Mouse (Mus musculus): ENCODE measurements around the gene Dock9. TPM values are rescaled to one million over a fixed set of nuclear protein-coding genes. Genes with fewer than 3 reads are reported as not detected.
"Not testable (repeated sequence)": the region's sequence is repeated elsewhere in the genome, so short reads cannot be mapped to it uniquely, and the experiment has no call there.

Dock9 gene
- polyA plus RNA-seq, 1 experiment from 2014 or later: 5.5 TPM

GRCm38 (mm10) chr14:121634093-121634735, 163.4 kb downstream of the Dock9 start:
- Histone ChIP-seq H3K4me3 (no peak overlapping the region), H3K9ac (no peak overlapping the region), H3K36me3 (peaks cover 12% of the 10 kb centered on the region), H3K4me1 (0 out of 2 replicates have a peak, but pooled peaks cover 9% of the 10 kb centered on the region), H3K4me2 (no peak overlapping the region), H3K9me3 (no peaks in the 10 kb centered on the region), H3K27me3 (no peaks in the 10 kb centered on the region), H3K27ac (no peak overlapping the region; the same call in 1 of the 2 replicates)
- no peak for ATAC-seq (ENCODE audit: insufficient number of reproducible peaks, insufficient read depth, low FRiP score, low TSS enrichment, low read depth)
- WGBS: 77% methylated on average over 14 of the region's 14 CpGs

- H3K9me3 ChIP-seq: no peaks in the 10 kb centered on the region
- H3K36me3 ChIP-seq: peaks cover 1% of the 10 kb centered on the region; the same call in 1 of the 2 replicates
- no peak overlapping the region for H3K4me3 ChIP-seq
- H3K4me1 ChIP-seq: 0 out of 2 replicates have a peak, but pooled peaks cover 9% of the 10 kb centered on the region
- H3K27me3 ChIP-seq: no peaks in the 10 kb centered on the region
- 94% methylated on average over 8 of the region's 8 CpGs for WGBS
- H3K9ac ChIP-seq: no peak overlapping the region
- no peak for ATAC-seq (ENCODE audit: insufficient number of reproducible peaks, insufficient read depth, low FRiP score, low TSS enrichment, low read depth)
- H3K27ac ChIP-seq: no peak overlapping the region
- H3K4me2 ChIP-seq: no peak overlapping the region
These were observed 165.7 kb downstream of the Dock9 start for GRCm38 (mm10) chr14:121631934-121632333.

GRCm38 (mm10) chr14:121626741-121627140, 170.9 kb downstream of the Dock9 start:
- Histone ChIP-seq H3K36me3 (0 out of 2 replicates have a peak, but pooled peaks cover 5% of the 10 kb centered on the region), H3K9ac (no peak overlapping the region), H3K4me1 (peaks cover 16% of the 10 kb centered on the region; the same call in 1 of the 2 replicates), H3K4me2 (no peak overlapping the region), H3K4me3 (no peak overlapping the region), H3K27me3 (no peaks in the 10 kb centered on the region), H3K9me3 (no peaks in the 10 kb centered on the region), H3K27ac (no peak overlapping the region)
- 90% methylated on average over 12 of the region's 12 CpGs for WGBS
- no peak for ATAC-seq (ENCODE audit: insufficient number of reproducible peaks, insufficient read depth, low FRiP score, low TSS enrichment, low read depth)

GRCm38 (mm10) chr14:121623996-121624542, 173.6 kb downstream of the Dock9 start:
- H3K27me3 ChIP-seq; H3K9me3 ChIP-seq; H3K4me1 ChIP-seq; H3K36me3 ChIP-seq; ATAC-seq (ENCODE audit: insufficient number of reproducible peaks, insufficient read depth, low FRiP score, low TSS enrichment, low read depth); H3K9ac ChIP-seq; H3K4me3 ChIP-seq; H3K4me2 ChIP-seq; H3K27ac ChIP-seq: not testable (repeated sequence)
- 75% methylated on average over 6 of the region's 6 CpGs for WGBS

- Histone ChIP-seq H3K27ac (no peak overlapping the region), H3K27me3 (no peaks in the 10 kb centered on the region), H3K9me3 (no peaks in the 10 kb centered on the region), H3K4me2 (no peak overlapping the region), H3K9ac (no peak overlapping the region), H3K36me3 (0 out of 2 replicates have a peak, but pooled peaks cover 5% of the 10 kb centered on the region), H3K4me1 (peaks cover 11% of the 10 kb centered on the region; the same call in 1 of the 2 replicates), H3K4me3 (no peak overlapping the region)
- 90% methylated on average over 3 of the region's 3 CpGs for WGBS
- no peak for ATAC-seq (ENCODE audit: insufficient number of reproducible peaks, insufficient read depth, low FRiP score, low TSS enrichment, low read depth)
These were observed 175.8 kb downstream of the Dock9 start for GRCm38 (mm10) chr14:121621806-121622205.

- no peak overlapping the region for H3K4me3 ChIP-seq
- no peaks in the 10 kb centered on the region for H3K27me3 ChIP-seq
- H3K9me3 ChIP-seq: no peaks in the 10 kb centered on the region
- no peak for ATAC-seq (ENCODE audit: insufficient number of reproducible peaks, insufficient read depth, low FRiP score, low TSS enrichment, low read depth)
- 0 out of 2 replicates have a peak, but pooled peaks cover 5% of the 10 kb centered on the region for H3K36me3 ChIP-seq
- no peak overlapping the region for H3K9ac ChIP-seq
- H3K4me1 ChIP-seq: peaks cover 11% of the 10 kb centered on the region; the same call in 1 of the 2 replicates
- WGBS: 61% methylated on average over 3 of the region's 3 CpGs
- no peak overlapping the region for H3K27ac ChIP-seq
- no peak overlapping the region for H3K4me2 ChIP-seq
These were observed 177.1 kb downstream of the Dock9 start for GRCm38 (mm10) chr14:121620567-121620966.

GRCm38 (mm10) chr14:121620157-121620556, 177.5 kb downstream of the Dock9 start:
- H3K4me2 ChIP-seq: no peak overlapping the region
- WGBS: 99% methylated on average over 7 of the region's 7 CpGs
- no peak overlapping the region for H3K27ac ChIP-seq
- H3K4me3 ChIP-seq: no peak overlapping the region
- no peak overlapping the region for H3K9ac ChIP-seq
- H3K9me3 ChIP-seq: no peaks in the 10 kb centered on the region
- peaks cover 11% of the 10 kb centered on the region; the same call in 1 of the 2 replicates for H3K4me1 ChIP-seq
- H3K36me3 ChIP-seq: 0 out of 2 replicates have a peak, but pooled peaks cover 5% of the 10 kb centered on the region
- ATAC-seq (ENCODE audit: insufficient number of reproducible peaks, insufficient read depth, low FRiP score, low TSS enrichment, low read depth): no peak
- no peaks in the 10 kb centered on the region for H3K27me3 ChIP-seq

- no peak for ATAC-seq (ENCODE audit: insufficient number of reproducible peaks, insufficient read depth, low FRiP score, low TSS enrichment, low read depth)
- Histone ChIP-seq H3K4me1 (0 out of 2 replicates have a peak, but pooled peaks cover 4% of the 10 kb centered on the region), H3K9me3 (no peaks in the 10 kb centered on the region), H3K9ac (no peak overlapping the region), H3K4me2 (no peak overlapping the region), H3K36me3 (0 out of 2 replicates have a peak, but pooled peaks cover 5% of the 10 kb centered on the region), H3K4me3 (no peak overlapping the region), H3K27ac (no peak overlapping the region), H3K27me3 (no peaks in the 10 kb centered on the region)
- WGBS: 74% methylated on average over 4 of the region's 4 CpGs
These were observed 179.8 kb downstream of the Dock9 start for GRCm38 (mm10) chr14:121617645-121618390.

GRCm38 (mm10) chr14:121615431-121615830, 182.2 kb downstream of the Dock9 start:
- Histone ChIP-seq H3K4me2 (no peak overlapping the region), H3K4me1 (0 out of 2 replicates have a peak, but pooled peaks cover 4% of the 10 kb centered on the region), H3K9ac (no peak overlapping the region), H3K4me3 (no peak overlapping the region), H3K27ac (no peak overlapping the region), H3K9me3 (no peaks in the 10 kb centered on the region), H3K36me3 (no peaks in the 10 kb centered on the region), H3K27me3 (no peaks in the 10 kb centered on the region)
- WGBS: 85% methylated on average over 10 of the region's 10 CpGs
- ATAC-seq (ENCODE audit: insufficient number of reproducible peaks, insufficient read depth, low FRiP score, low TSS enrichment, low read depth): no peak

GRCm38 (mm10) chr14:121614461-121615170, 183.0 kb downstream of the Dock9 start:
- Histone ChIP-seq H3K4me1 (0 out of 2 replicates have a peak, but pooled peaks cover 4% of the 10 kb centered on the region), H3K36me3 (no peaks in the 10 kb centered on the region), H3K4me3 (no peak overlapping the region), H3K4me2 (no peak overlapping the region), H3K27ac (no peak overlapping the region), H3K9ac (no peak overlapping the region), H3K27me3 (no peaks in the 10 kb centered on the region), H3K9me3 (no peaks in the 10 kb centered on the region)
- 77% methylated on average over 6 of the region's 6 CpGs for WGBS
- ATAC-seq (ENCODE audit: insufficient number of reproducible peaks, insufficient read depth, low FRiP score, low TSS enrichment, low read depth): no peak

- no peak overlapping the region for H3K9ac ChIP-seq
- H3K27ac ChIP-seq: no peak overlapping the region
- no peak for ATAC-seq (ENCODE audit: insufficient number of reproducible peaks, insufficient read depth, low FRiP score, low TSS enrichment, low read depth)
- peaks cover 6% of the 10 kb centered on the region; the same call in 1 of the 2 replicates for H3K4me1 ChIP-seq
- 87% methylated on average over 3 of the region's 3 CpGs for WGBS
- no peaks in the 10 kb centered on the region for H3K36me3 ChIP-seq
- H3K4me2 ChIP-seq: no peak overlapping the region
- no peak overlapping the region for H3K4me3 ChIP-seq
- H3K9me3 ChIP-seq: no peaks in the 10 kb centered on the region
- H3K27me3 ChIP-seq: no peaks in the 10 kb centered on the region
These were observed 184.1 kb downstream of the Dock9 start for GRCm38 (mm10) chr14:121613490-121613889.
